Mouse (Mus musculus) C2C12 (cell line): ENCODE measurements at regions not wholly inside any gene's neighbourhood (a gene's known extent, or its start where the extent isn't known, plus 50 kb on each side); places are given as distances from the start of the nearest gene placed in this dataset.

Experiments
- CEBPB ChIP-seq: IDR thresholded peaks from one replicate; pipeline ENCODE4 v1.6.1; 2011; ENCODE audit warnings: low read depth, mild to moderate bottlenecking, control low read depth, moderate library complexity
- CTCF ChIP-seq: IDR thresholded peaks from one replicate; pipeline ENCODE4 v1.5.1; 2011; ENCODE audit not compliant: control insufficient read depth, insufficient read depth, insufficient read length
- FOSL1 ChIP-seq: IDR thresholded peaks from one replicate; pipeline ENCODE4 v1.8.0; 2011; ENCODE audit warnings: mild to moderate bottlenecking, low read length; ENCODE audit not compliant: poor library complexity, insufficient read depth, severe bottlenecking
- MAX ChIP-seq: IDR thresholded peaks from one replicate; pipeline ENCODE4 v1.6.1; 2011; ENCODE audit warnings: mild to moderate bottlenecking, control low read depth
- MYOD1 ChIP-seq: IDR thresholded peaks from one replicate; pipeline ENCODE4 v1.6.1; 2011; ENCODE audit warnings: low read depth; ENCODE audit not compliant: control insufficient read depth, insufficient read length
- MYOG ChIP-seq: IDR thresholded peaks from one replicate; pipeline ENCODE4 v1.6.1; 2011; ENCODE audit not compliant: control insufficient read depth, insufficient read length; ENCODE audit errors: extremely low read depth
- USF1 ChIP-seq: IDR thresholded peaks from one replicate; pipeline ENCODE4 v1.6.1; 2011; ENCODE audit warnings: low read depth, mild to moderate bottlenecking, control low read depth, moderate library complexity

GRCm38 (mm10) chr1:165013428-165013827, 78.1 kb upstream of the Xcl1 start:
- TF ChIP-seq CTCF (no peak), USF1 (no peak), MAX (no peak), MYOG (no peak), FOSL1 (no peak), CEBPB (no peak), MYOD1 (no peak)
